ENCODE assay signal across 8 mouse cellular contexts in the genomic region with DNA sequence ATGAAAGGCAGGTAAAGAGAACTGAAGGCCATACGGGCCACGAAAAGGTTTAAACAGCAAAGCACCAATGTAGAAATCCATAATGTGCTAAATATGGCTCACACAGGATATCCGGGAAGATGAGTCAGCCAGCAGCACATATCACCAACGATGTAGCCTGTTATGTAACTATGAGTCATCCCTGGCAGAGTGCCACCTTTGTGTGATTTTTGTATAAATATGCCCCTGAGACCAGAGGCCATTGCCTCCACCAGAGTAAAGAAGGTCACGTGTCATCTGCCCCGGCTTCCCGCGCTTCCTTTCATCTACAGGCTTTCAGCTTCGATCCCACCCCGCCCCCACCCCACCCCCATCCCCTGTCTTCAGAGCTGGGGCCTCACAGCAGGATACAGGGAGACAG.
DNase-seq lines count a peak whose midpoint lies in the region; ATAC-seq lines count a peak whose summit lies in the region.

No protein-coding gene starts in this region.

- H3K4me2 ChIP-seq in midbrain, embryonic 15.5 days: no peak overlapping the region
- no peak overlapping the region for H3K4me2 ChIP-seq in kidney, embryonic 14.5 days (replicated peaks; ENCODE audit: low read depth, low read length)
- H3K4me2 ChIP-seq in limb, embryonic 15.5 days: no peak overlapping the region
- H3K4me2 ChIP-seq in stomach, embryonic 15.5 days: no peak overlapping the region

- 45% methylated on average over 10 of the region's 10 CpGs for WGBS in midbrain, embryonic 10.5 days
- 35% methylated on average over 10 of the region's 10 CpGs for WGBS in midbrain, embryonic 15.5 days
- WGBS in kidney, embryonic 14.5 days: 40% methylated on average over 10 of the region's 10 CpGs
- WGBS in limb, embryonic 15.5 days: 39% methylated on average over 10 of the region's 10 CpGs
- WGBS in stomach, embryonic 15.5 days: 22% methylated on average over 10 of the region's 10 CpGs

- peaks cover 16% of the 10 kb centered on the region for H3K4me1 ChIP-seq in midbrain, embryonic 10.5 days
- no peaks in the 10 kb centered on the region for H3K4me1 ChIP-seq in midbrain, embryonic 15.5 days
- peaks cover 7% of the 10 kb centered on the region; the same call in 1 of the 2 replicates for H3K4me1 ChIP-seq in kidney, embryonic 14.5 days (ENCODE audit: control insufficient read depth, insufficient read depth, low read length)
- peaks cover 11% of the 10 kb centered on the region; the same call in 1 of the 2 replicates for H3K4me1 ChIP-seq in limb, embryonic 15.5 days
- peaks cover 3% of the 10 kb centered on the region; the same call in 1 of the 2 replicates for H3K4me1 ChIP-seq in stomach, embryonic 15.5 days

- H3K4me3 ChIP-seq in midbrain, embryonic 10.5 days: no peak overlapping the region
- H3K4me3 ChIP-seq in midbrain, embryonic 15.5 days: no peak overlapping the region
- no peak overlapping the region for H3K4me3 ChIP-seq in kidney, embryonic 14.5 days (ENCODE audit: low read length)
- H3K4me3 ChIP-seq in limb, embryonic 15.5 days: no peak overlapping the region
- no peak overlapping the region for H3K4me3 ChIP-seq in stomach, embryonic 15.5 days (replicated peaks)

- no peaks in the 10 kb centered on the region for H3K27me3 ChIP-seq in midbrain, embryonic 10.5 days (ENCODE audit: low read depth, poor library complexity, severe bottlenecking)
- H3K27me3 ChIP-seq in midbrain, embryonic 15.5 days (replicated peaks): no peaks in the 10 kb centered on the region
- no peaks in the 10 kb centered on the region for H3K27me3 ChIP-seq in kidney, embryonic 14.5 days (ENCODE audit: control insufficient read depth, insufficient read depth, low read length)
- no peaks in the 10 kb centered on the region for H3K27me3 ChIP-seq in limb, embryonic 15.5 days
- H3K27me3 ChIP-seq in stomach, embryonic 15.5 days (replicated peaks): no peaks in the 10 kb centered on the region

- no peaks in the 10 kb centered on the region for H3K36me3 ChIP-seq in midbrain, embryonic 10.5 days
- no peaks in the 10 kb centered on the region for H3K36me3 ChIP-seq in midbrain, embryonic 15.5 days (replicated peaks)
- H3K36me3 ChIP-seq in kidney, embryonic 14.5 days (ENCODE audit: control insufficient read depth, insufficient read depth, low read length): no peaks in the 10 kb centered on the region
- no peaks in the 10 kb centered on the region for H3K36me3 ChIP-seq in limb, embryonic 15.5 days
- no peaks in the 10 kb centered on the region for H3K36me3 ChIP-seq in stomach, embryonic 15.5 days

- H3K27ac ChIP-seq in midbrain, embryonic 10.5 days (replicated peaks): peak overlapping the region; percentile 61; the same call in 1 of the 2 replicates
- no peak overlapping the region for H3K27ac ChIP-seq in midbrain, embryonic 15.5 days
- H3K27ac ChIP-seq in kidney, embryonic 14.5 days (ENCODE audit: low read depth, low read length): no peak overlapping the region
- H3K27ac ChIP-seq in limb, embryonic 15.5 days: no peak overlapping the region
- no peak overlapping the region for H3K27ac ChIP-seq in stomach, embryonic 15.5 days

- H3K9me3 ChIP-seq in midbrain, embryonic 10.5 days (replicated peaks): no peaks in the 10 kb centered on the region
- H3K9me3 ChIP-seq in midbrain, embryonic 15.5 days: no peaks in the 10 kb centered on the region
- no peaks in the 10 kb centered on the region for H3K9me3 ChIP-seq in kidney, embryonic 14.5 days (ENCODE audit: control insufficient read depth, low read length)
- H3K9me3 ChIP-seq in limb, embryonic 15.5 days: no peaks in the 10 kb centered on the region
- no peaks in the 10 kb centered on the region; the same call in 1 of the 2 replicates for H3K9me3 ChIP-seq in stomach, embryonic 15.5 days

- peak; percentile 27 for DNase-seq in midbrain, embryonic 10.5 days (ENCODE audit: low spot score)
- peak; percentile 55 for DNase-seq in embryo, embryonic 10 days (ENCODE audit: low spot score)
- DNase-seq in heart, adult 9 months (ENCODE audit: low spot score in 2 of 2): peak; percentile 88 to 91

- no peak overlapping the region for H3K9ac ChIP-seq in midbrain, embryonic 15.5 days
- H3K9ac ChIP-seq in kidney, embryonic 14.5 days (ENCODE audit: low read depth, low read length): no peak overlapping the region
- H3K9ac ChIP-seq in limb, embryonic 15.5 days: no peak overlapping the region
- H3K9ac ChIP-seq in stomach, embryonic 15.5 days: no peak overlapping the region

- no peak for ATAC-seq in midbrain, embryonic 15.5 days (replicated peaks)
- peak; percentile 53; the same call in 1 of the 2 replicates for ATAC-seq in kidney, embryonic 14.5 days (ENCODE audit: low FRiP score, low TSS enrichment)
- ATAC-seq in limb, embryonic 15.5 days (ENCODE audit: insufficient number of reproducible peaks, low FRiP score, low TSS enrichment, low read depth): peak; percentile 35; the same call in 1 of the 2 replicates
- ATAC-seq in monocyte, adult 5-6 weeks (replicated peaks; ENCODE audit: insufficient number of reproducible peaks, low FRiP score, low TSS enrichment, poor library complexity, severe bottlenecking): peak; percentile 96
- peak; percentile 70; the same call in 1 of the 2 replicates for ATAC-seq in stomach, embryonic 15.5 days (ENCODE audit: insufficient read depth, low FRiP score, low read depth)

Comparison
In these comparisons a context has a peak if more than half of its experiments do, and no peak if none do; other contexts are left out.
1. DNase-seq: peak in every context shown above with its lines; median percentile 90 in heart, adult 9 months; 55 in embryo, embryonic 10 days; 27 in midbrain, embryonic 10.5 days.